Mouse (Mus musculus): ENCODE data around the gene Spryd3.
A peak's percentile ranks its signal among the peaks of the same experiment; 100 is the strongest.

Spryd3 gene

GRCm38 (mm10) chr15:102112827-102113226 lies 23.2 kb downstream of the Spryd3 start:
- DNase-seq (ENCODE audit: low read depth, low spot score), result no peak

GRCm38 (mm10) chr15:102112181-102112580 lies 23.9 kb downstream of the Spryd3 start:
- DNase-seq (ENCODE audit: low read depth, low spot score), result no peak

- DNase-seq (ENCODE audit: low read depth, low spot score), result no peak
Measured at GRCm38 (mm10) chr15:102111495-102111829, 24.6 kb downstream of the Spryd3 start.

GRCm38 (mm10) chr15:102110701-102111494 lies 25.1 kb downstream of the Spryd3 start:
- no peak for DNase-seq (ENCODE audit: low read depth, low spot score)

- DNase-seq (ENCODE audit: low read depth, low spot score), result no peak
Measured at GRCm38 (mm10) chr15:102110271-102110670, 25.8 kb downstream of the Spryd3 start.

- DNase-seq (ENCODE audit: low read depth, low spot score), result no peak
Measured at GRCm38 (mm10) chr15:102108651-102109525, 27.1 kb downstream of the Spryd3 start.

GRCm38 (mm10) chr15:102107689-102108573 lies 28.1 kb downstream of the Spryd3 start:
- DNase-seq (ENCODE audit: low read depth, low spot score), result no peak

- no peak for DNase-seq (ENCODE audit: low read depth, low spot score)
Measured at GRCm38 (mm10) chr15:102106754-102107456, 29.1 kb downstream of the Spryd3 start.

- DNase-seq (ENCODE audit: low read depth, low spot score), result no peak
Measured at GRCm38 (mm10) chr15:102105764-102106730, 30.0 kb downstream of the Spryd3 start.

- peak; percentile 93 for DNase-seq (ENCODE audit: low read depth, low spot score)
Measured at GRCm38 (mm10) chr15:102105360-102105759, 30.7 kb downstream of the Spryd3 start.

GRCm38 (mm10) chr15:102103947-102104555 lies 32.0 kb downstream of the Spryd3 start:
- DNase-seq (ENCODE audit: low read depth, low spot score), result peak; percentile 99

- DNase-seq (ENCODE audit: low read depth, low spot score), result peak; percentile 80
Measured at GRCm38 (mm10) chr15:102103371-102103946, 32.6 kb downstream of the Spryd3 start.

- DNase-seq (ENCODE audit: low read depth, low spot score), result peak; percentile 89
Measured at GRCm38 (mm10) chr15:102102548-102103121, 33.4 kb downstream of the Spryd3 start.

GRCm38 (mm10) chr15:102101672-102102541 lies 34.1 kb downstream of the Spryd3 start:
- no peak for DNase-seq (ENCODE audit: low read depth, low spot score)

- no peak for DNase-seq (ENCODE audit: low read depth, low spot score)
Measured at GRCm38 (mm10) chr15:102100996-102101671, 34.9 kb downstream of the Spryd3 start.

- DNase-seq (ENCODE audit: low read depth, low spot score), result peak; percentile 81
Measured at GRCm38 (mm10) chr15:102100161-102100981, 35.7 kb downstream of the Spryd3 start, which contains the start of gene Tns2. TSS of gene Tns2 (plus strand) at chr15:102100413.
